Mouse (Mus musculus) ovary, postnatal 14 days (tissue): ENCODE results near the gene Lce1a2.
"Not testable (repeated sequence)": the region's sequence is repeated elsewhere in the genome, so short reads cannot be mapped to it uniquely, and the experiment has no call there.

ENCODE experiments used
- DNase-seq: peaks from one replicate; pipeline ENCODE4 v3.0.0; 2022; ENCODE audit warnings: low spot score

The Lce1a2 gene

DNA sequence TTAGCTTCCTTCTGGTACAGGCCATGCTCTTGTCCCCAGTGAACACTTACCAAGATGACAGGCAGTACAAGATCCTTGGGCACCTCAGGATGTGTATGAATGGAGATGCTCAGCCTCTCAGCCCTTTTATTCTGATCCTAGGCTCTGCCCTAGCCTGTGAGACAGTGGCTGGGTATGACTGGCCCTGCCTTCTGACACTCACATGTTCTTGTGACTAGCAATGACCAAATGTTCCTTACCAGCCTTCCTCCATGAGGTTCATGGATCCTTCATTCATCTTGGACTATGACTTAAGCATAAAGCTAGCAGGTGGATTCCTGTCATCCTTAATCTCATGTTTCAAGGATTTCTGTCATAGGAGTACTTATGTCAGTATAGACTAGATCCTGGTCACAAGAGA is at the start of gene Lce1a2:
TSS of gene Lce1a2 (minus strand) at position 101 of the 400 bp plus-strand sequence.
- no peak for DNase-seq

DNA sequence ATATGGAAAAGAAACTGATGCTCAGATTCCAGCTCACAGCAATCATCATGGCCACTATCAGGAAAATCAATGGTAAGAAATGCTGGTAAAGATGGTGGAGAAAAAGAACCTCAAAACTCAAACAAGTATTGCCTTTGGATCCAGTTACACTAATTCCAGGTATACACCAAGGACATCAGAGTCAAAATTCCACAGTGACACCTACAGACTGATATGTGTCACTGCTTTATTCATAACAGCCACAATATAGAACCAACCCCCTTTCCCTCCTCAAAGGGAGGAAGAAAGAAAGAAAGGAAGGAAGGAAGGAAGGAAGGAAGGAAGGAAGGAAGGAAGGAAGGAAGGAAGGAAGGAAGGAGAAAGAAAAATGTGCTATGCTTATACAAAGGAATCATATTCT is 45.0 kb upstream of the Lce1a2 start:
- DNase-seq: no peak

DNA sequence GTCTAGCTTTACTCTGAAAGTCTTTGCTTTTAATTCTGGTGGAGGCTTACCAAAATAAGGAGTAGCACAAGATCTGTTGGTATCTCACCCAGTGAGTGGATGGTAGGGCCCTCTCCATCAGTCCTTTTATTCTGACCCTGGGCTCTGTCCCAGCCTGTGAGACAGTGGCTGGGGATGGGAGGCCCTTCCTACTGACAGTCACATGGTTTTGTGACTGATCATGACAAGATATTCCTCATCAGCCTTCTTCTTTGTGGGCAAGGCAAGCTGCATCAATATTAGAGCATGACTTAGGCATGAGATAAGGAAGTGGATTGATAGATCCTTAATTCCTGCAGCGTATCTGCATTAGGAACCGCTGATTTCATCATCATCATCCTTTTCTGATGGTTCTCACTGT is 38.9 kb upstream of the Lce1a2 start, which contains the start of gene Lce1e:
TSS of gene Lce1e (minus strand) at position 101 of the 400 bp plus-strand sequence.
- DNase-seq: no peak

GRCm38 (mm10) chr3:92694613-92695012 is 24.5 kb upstream of the Lce1a2 start:
- no peak for DNase-seq

DNA sequence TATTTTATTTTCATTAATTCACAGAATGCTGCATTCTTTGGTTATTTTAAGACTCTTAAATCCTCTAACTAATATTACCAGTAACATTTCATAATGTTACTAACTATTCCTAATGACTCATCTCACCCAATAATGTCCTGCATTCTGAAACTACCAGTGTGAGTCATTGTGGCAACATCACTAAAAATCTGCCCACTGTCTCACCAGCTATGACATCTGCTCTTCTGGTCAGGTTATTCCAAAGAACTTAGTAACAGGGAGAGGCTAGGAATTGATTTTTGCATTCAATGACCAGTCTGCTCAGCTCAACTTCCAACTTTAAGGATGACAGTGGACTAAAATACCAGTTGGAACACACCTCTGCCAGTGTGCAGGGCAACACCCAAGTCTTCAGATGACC is 21.6 kb upstream of the Lce1a2 start:
- no peak for DNase-seq

GRCm38 (mm10) chr3:92689154-92689553 is 19.0 kb upstream of the Lce1a2 start:
- not testable (repeated sequence) for DNase-seq

DNA sequence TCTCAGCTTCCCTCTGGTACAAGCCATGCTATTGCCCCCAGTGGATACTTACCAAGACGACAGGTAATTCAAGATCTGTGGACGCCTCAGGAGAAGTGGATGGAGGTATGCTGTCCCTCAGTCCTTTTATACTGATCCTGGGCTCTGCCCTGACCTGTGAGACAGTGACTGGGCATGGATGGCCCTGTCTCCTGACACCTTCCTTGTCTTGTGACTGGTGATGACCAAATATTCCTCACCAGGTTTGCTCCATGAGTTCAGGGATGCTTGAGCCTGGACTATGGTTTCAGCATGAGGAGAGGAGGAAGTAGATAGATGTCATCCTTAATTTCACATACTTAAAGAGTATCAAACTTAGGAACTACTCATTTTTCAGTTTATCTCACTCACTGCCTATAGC is 17.0 kb upstream of the Lce1a2 start, which contains the start of gene Lce1d:
TSS of gene Lce1d (minus strand) at position 101 of the 400 bp plus-strand sequence.
- no peak for DNase-seq

DNA sequence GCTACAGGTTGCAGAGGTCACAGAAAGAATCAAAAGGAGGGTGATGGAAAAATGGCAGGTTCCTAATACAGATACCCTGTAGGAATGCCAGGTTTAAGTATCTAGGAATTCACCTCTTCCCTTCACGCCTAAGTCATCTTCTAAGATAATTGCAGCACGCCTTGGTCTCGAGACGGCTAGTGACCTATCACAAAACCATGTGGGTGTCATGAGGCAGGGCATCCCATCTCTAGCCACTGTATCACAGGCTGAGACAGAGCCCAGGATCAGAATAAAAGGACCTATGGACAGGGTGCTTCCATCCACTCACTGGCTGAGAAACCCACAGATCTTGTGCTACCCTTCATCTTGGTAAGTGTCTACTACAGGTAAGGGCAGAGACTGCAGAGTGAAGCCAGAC is 8.8 kb upstream of the Lce1a2 start, which contains the start of gene Lce1c:
TSS of gene Lce1c (plus strand) at position 301 of the 400 bp plus-strand sequence.
- DNase-seq: no peak

DNA sequence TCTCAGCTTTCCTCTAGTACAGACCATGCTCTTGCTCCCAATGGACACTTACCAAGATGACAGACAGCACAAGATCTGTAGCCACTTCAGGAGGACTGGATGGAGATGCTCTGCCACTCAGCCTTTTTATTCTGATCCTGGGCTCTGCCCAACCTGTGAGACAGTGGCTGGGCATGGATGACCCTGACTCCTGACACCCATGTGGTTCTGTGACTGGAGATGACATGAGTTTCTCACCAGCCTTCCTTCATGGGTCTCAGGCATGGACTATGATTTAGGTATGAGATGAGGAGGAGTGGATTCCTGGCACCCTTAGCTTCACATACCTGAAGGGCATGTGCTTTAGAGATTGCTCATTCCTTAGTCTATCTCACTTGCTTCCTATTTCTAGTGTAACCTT is 13.3 kb downstream of the Lce1a2 start, which contains the start of gene Lce1b:
TSS of gene Lce1b (minus strand) at position 101 of the 400 bp plus-strand sequence.
- no peak for DNase-seq

DNA sequence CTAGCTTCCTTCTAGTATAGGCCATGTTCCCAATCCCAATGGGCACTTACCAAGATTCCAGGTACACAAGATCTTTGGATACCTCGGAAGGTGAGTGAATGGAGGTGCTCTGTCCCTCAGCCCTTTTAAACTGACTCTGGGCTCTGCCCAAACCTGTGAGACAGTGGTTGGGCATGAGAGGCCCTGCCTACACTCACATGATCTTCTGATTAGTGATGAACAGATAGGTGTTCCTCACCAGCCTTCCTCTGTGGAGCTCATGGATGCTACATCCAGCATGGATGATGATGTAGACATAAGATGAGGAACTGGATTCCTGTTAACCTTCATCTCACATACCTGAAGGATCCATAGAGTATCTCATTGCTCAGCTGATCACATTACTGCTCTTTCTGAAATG is 21.9 kb downstream of the Lce1a2 start, which contains the start of gene Lce1a1:
TSS of gene Lce1a1 (minus strand) at position 101 of the 400 bp plus-strand sequence.
- no peak for DNase-seq

- DNase-seq: no peak
Observed at GRCm38 (mm10) chr3:92639854-92640253, 30.3 kb downstream of the Lce1a2 start.

- DNase-seq: no peak
Observed at GRCm38 (mm10) chr3:92638653-92638991, 31.5 kb downstream of the Lce1a2 start.

- DNase-seq: no peak
Observed at GRCm38 (mm10) chr3:92637745-92638652, 32.1 kb downstream of the Lce1a2 start.

GRCm38 (mm10) chr3:92621560-92621959 is 48.6 kb downstream of the Lce1a2 start, which contains the start of gene Lce6a:
Lce6a (minus strand) TSS chr3:92621660.
- no peak for DNase-seq
